Mouse (Mus musculus) intestine, embryonic 14.5 days (tissue): ENCODE measurements around the gene Crcp. TPM values are rescaled to one million over a fixed set of nuclear protein-coding genes. Genes with fewer than 3 reads are reported as not detected.
A peak's percentile ranks its signal among the peaks of the same experiment; 100 is the strongest.

Experiments
- ATAC-seq: fragments of 200-750 bp; cut with Nextera tagmentation; replicated peaks from 2 replicates; pipeline ENCODE4 v1.8.0; 2017; ENCODE audit warnings: low read depth, moderate number of reproducible peaks, moderate TSS enrichment, moderate library complexity; ENCODE audit not compliant: low FRiP score, low TSS enrichment
- DNase-seq: peaks from one replicate; pipeline ENCODE4 v3.0.0-alpha.2; 2018; ENCODE audit warnings: low spot score
- H3K27ac ChIP-seq: fragments of 300-500 bp; sonication (generic); 2 replicates; pipeline ENCODE4 v1.5.1; 2014; ENCODE audit warnings: low read depth, mild to moderate bottlenecking, control low read depth
- H3K27me3 ChIP-seq: fragments of 300-500 bp; sonication (generic); replicated peaks from 2 replicates; pipeline ENCODE4 v1.6.1; 2014; ENCODE audit warnings: low read length, control low read depth; ENCODE audit not compliant: control insufficient read depth, insufficient read depth
- H3K36me3 ChIP-seq: fragments of 300-500 bp; sonication (generic); 2 replicates; pipeline ENCODE4 v1.6.1; 2014; ENCODE audit warnings: low read length, control low read depth; ENCODE audit not compliant: control insufficient read depth, insufficient read depth
- H3K4me1 ChIP-seq: fragments of 300-500 bp; sonication (generic); replicated peaks from 2 replicates; pipeline ENCODE4 v1.6.1; 2014; ENCODE audit warnings: low read length, control low read depth, mixed read lengths; ENCODE audit not compliant: control insufficient read depth, insufficient read depth
- H3K4me2 ChIP-seq: fragments of 300-500 bp; sonication (generic); 2 replicates; pipeline ENCODE4 v1.6.1; 2014; ENCODE audit warnings: low read length
- H3K4me3 ChIP-seq: fragments of 300-500 bp; sonication (generic); 2 replicates; pipeline ENCODE4 v1.5.1; 2014; ENCODE audit warnings: low read depth, low read length, control low read depth, mixed read lengths
- H3K9ac ChIP-seq: fragments of 300-500 bp; sonication (generic); 2 replicates; pipeline ENCODE4 v1.6.1; 2014; ENCODE audit warnings: mild to moderate bottlenecking, low read length
- H3K9me3 ChIP-seq: fragments of 300-500 bp; sonication (generic); 2 replicates; pipeline ENCODE4 v1.6.1; 2016; ENCODE audit warnings: low read length, control low read depth; ENCODE audit not compliant: control insufficient read depth
- WGBS: fragments of 180-500 bp; shearing (Covaris S2); extraction: QIAGEN DNeasy Blood & Tissue Kit; methylation state at CpG from one replicate; pipeline ENCODE4 v1.1.7; 2014; 5-methylcytosine and 5-hydroxymethylcytosine counted together
- polyA plus RNA-seq: library from polyadenylated mRNA; unstranded; fragments of >200 nt; fragmentation: Nextera tagmentation; extraction: Ambion mirVana; gene quantifications from 2 replicates; pipeline ENCODE4 v1.2.1, GENCODE M21; 2014

Crcp gene
- polyA plus RNA-seq, 1 experiment from 2014 or later = 19.7 TPM

- WGBS = 57% methylated on average over 5 of the region's 5 CpGs
- peak overlapping the region; percentile 70 for H3K4me2 ChIP-seq
These were observed 27.6 kb upstream of the Crcp start for GRCm38 (mm10) chr5:130001356-130001987.

GRCm38 (mm10) chr5:130002301-130003146, 26.6 kb upstream of the Crcp start, which contains the start of gene Gusb:
Gene Gusb (minus strand): TSS chr5:130003049.
- DNase-seq = peak; percentile 91
- ATAC-seq = peak; percentile 88
- H3K4me3 ChIP-seq = peak within 1 kb of the TSS; percentile 63
- peak within 1 kb of the TSS; percentile 70 for H3K4me2 ChIP-seq
- no peaks in the 10 kb centered on the region for H3K9me3 ChIP-seq
- H3K36me3 ChIP-seq = peaks cover 14% of the 10 kb centered on the region; the same call in 1 of the 2 replicates
- no peaks in the 10 kb centered on the region; the same call in 1 of the 2 replicates for H3K4me1 ChIP-seq
- H3K27ac ChIP-seq = peak within 1 kb of the TSS; percentile 81
- no peaks in the 10 kb centered on the region for H3K27me3 ChIP-seq
- peak within 1 kb of the TSS; percentile 78 for H3K9ac ChIP-seq
- under 1% methylated on average over 39 of the region's 39 CpGs for WGBS

More at GRCm38 (mm10) chr5:130001356-130001987, 27.6 kb upstream of the Crcp start:
- Histone ChIP-seq H3K9me3 (no peaks in the 10 kb centered on the region), H3K27me3 (no peaks in the 10 kb centered on the region), H3K27ac (no peak overlapping the region), H3K4me3 (peak overlapping the region; percentile 63), H3K9ac (peak overlapping the region; percentile 78), H3K4me1 (no peaks in the 10 kb centered on the region; the same call in 1 of the 2 replicates), H3K36me3 (peaks cover 24% of the 10 kb centered on the region; the same call in 1 of the 2 replicates)
- ATAC-seq = no peak
- DNase-seq = no peak

DNA sequence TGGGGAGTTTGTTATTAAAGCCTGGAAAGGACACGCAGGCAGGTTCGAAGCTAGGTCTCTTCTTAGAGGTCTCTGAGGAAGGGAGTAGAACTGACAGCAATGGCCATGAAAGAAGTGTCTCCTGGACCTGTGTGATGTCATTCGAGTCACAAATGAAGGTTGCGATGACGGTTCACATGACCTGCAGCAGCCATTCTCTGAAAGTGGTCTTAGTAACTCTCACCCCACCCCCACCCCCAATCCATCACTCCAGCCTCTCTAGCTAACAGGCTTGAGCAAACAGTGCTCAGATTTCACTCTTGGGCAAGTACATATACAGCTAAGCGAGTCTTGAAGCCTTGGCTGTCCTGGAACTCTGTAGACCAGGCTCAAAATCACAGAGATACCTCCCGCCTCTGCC, 25.9 kb upstream of the Crcp start:
- Histone ChIP-seq H3K9ac (peak overlapping the region; percentile 78), H3K27me3 (no peaks in the 10 kb centered on the region), H3K36me3 (peaks cover 11% of the 10 kb centered on the region; the same call in 1 of the 2 replicates), H3K4me2 (peak overlapping the region; percentile 70), H3K27ac (peak overlapping the region; percentile 81), H3K4me3 (peak overlapping the region; percentile 63), H3K9me3 (no peaks in the 10 kb centered on the region), H3K4me1 (no peaks in the 10 kb centered on the region; the same call in 1 of the 2 replicates)
- 32% methylated on average over 7 of the region's 7 CpGs for WGBS
- no peak for DNase-seq
- ATAC-seq = 0 out of 2 replicates have a peak, but pooled peaks have one; percentile 9

- no peaks in the 10 kb centered on the region; the same call in 1 of the 2 replicates for H3K4me1 ChIP-seq
- DNase-seq (no peak), ATAC-seq (no peak)
- H3K27me3 ChIP-seq = no peaks in the 10 kb centered on the region
- no peak overlapping the region for H3K27ac ChIP-seq
- 91% methylated on average over 1 of the region's 1 CpGs for WGBS
- peaks cover 8% of the 10 kb centered on the region; the same call in 1 of the 2 replicates for H3K9me3 ChIP-seq
- H3K9ac ChIP-seq = no peak overlapping the region
- no peak overlapping the region for H3K4me2 ChIP-seq
- no peak overlapping the region for H3K4me3 ChIP-seq
- peaks cover 6% of the 10 kb centered on the region for H3K36me3 ChIP-seq
These were observed 21.7 kb upstream of the Crcp start for GRCm38 (mm10) chr5:130007344-130007743.

DNA sequence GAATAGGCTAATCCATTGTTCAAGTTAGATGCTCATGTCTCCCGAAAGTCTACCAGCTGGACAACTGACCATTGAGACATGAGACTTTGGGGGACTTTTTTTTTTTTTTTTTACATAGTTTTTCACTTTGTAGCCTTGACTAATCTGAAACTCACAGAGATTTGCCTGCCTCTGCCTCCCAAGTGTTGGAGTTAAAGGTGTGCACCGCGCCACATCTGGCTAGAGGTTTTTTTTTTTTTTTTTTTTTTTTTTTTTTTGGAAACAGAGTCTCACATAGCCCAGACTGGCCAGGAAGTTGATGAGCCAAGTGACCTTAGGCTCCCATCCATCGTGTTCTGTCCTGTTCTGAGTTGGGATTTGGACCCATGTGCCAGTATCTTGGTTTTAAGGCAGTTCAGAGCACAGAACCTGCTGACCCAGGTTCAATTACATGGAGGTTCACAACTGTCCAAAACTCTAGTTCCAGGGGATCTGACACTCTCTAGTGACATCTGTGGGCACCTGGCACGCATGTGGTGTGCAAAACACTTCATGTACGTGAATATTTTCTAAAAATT, 21.0 kb upstream of the Crcp start:
- 81% methylated on average over 6 of the region's 6 CpGs for WGBS
- no peaks in the 10 kb centered on the region for H3K27me3 ChIP-seq
- no peaks in the 10 kb centered on the region; the same call in 1 of the 2 replicates for H3K4me1 ChIP-seq
- H3K9ac ChIP-seq = no peak overlapping the region
- no peak overlapping the region for H3K27ac ChIP-seq
- ATAC-seq (no peak), DNase-seq (no peak)
- H3K9me3 ChIP-seq = peaks cover 8% of the 10 kb centered on the region; the same call in 1 of the 2 replicates
- no peak overlapping the region for H3K4me3 ChIP-seq
- peaks cover 9% of the 10 kb centered on the region for H3K36me3 ChIP-seq
- H3K4me2 ChIP-seq = no peak overlapping the region

DNA sequence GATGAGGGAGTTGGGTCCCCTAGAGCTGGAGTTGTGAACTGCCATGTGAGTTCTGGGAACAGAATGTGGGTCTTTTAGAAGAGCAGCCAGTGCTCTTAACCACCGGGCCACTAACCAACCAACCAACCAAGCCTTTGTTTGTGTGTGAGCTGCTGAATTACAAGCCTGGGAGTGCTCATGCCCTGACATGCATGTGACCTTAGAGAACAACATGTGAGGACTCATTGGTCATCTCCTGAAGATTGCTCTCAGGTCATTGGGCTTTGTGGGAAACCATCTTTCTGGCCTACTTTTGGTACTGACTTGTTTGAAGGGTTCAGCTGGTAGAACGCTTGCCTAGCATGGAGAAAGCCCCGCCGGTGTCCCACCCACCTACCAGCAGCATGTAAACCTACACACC, 19.3 kb upstream of the Crcp start:
- DNase-seq = no peak
- no peak overlapping the region for H3K4me2 ChIP-seq
- 95% methylated on average over 4 of the region's 4 CpGs for WGBS
- H3K9ac ChIP-seq = no peak overlapping the region
- no peak for ATAC-seq
- H3K36me3 ChIP-seq = peaks cover 10% of the 10 kb centered on the region
- H3K27me3 ChIP-seq = no peaks in the 10 kb centered on the region
- no peak overlapping the region for H3K27ac ChIP-seq
- no peaks in the 10 kb centered on the region for H3K4me1 ChIP-seq
- no peak overlapping the region for H3K4me3 ChIP-seq
- peaks cover 8% of the 10 kb centered on the region; the same call in 1 of the 2 replicates for H3K9me3 ChIP-seq

GRCm38 (mm10) chr5:130010961-130011360, 18.1 kb upstream of the Crcp start:
- ATAC-seq (no peak), DNase-seq (no peak)
- Histone ChIP-seq H3K27me3 (no peaks in the 10 kb centered on the region), H3K36me3 (peaks cover 12% of the 10 kb centered on the region), H3K4me2 (no peak overlapping the region), H3K4me1 (no peaks in the 10 kb centered on the region), H3K9me3 (peaks cover 8% of the 10 kb centered on the region; the same call in 1 of the 2 replicates), H3K4me3 (no peak overlapping the region), H3K9ac (no peak overlapping the region), H3K27ac (no peak overlapping the region)
- WGBS = 98% methylated on average over 5 of the region's 5 CpGs

- H3K36me3 ChIP-seq = peaks cover 14% of the 10 kb centered on the region
- 94% methylated on average over 3 of the region's 3 CpGs for WGBS
- H3K9me3 ChIP-seq = peaks cover 8% of the 10 kb centered on the region; the same call in 1 of the 2 replicates
These were observed 14.0 kb upstream of the Crcp start for GRCm38 (mm10) chr5:130015104-130015503.

More at GRCm38 (mm10) chr5:130015104-130015503, 14.0 kb upstream of the Crcp start:
- Histone ChIP-seq H3K4me2 (no peak overlapping the region), H3K9ac (no peak overlapping the region), H3K27me3 (no peaks in the 10 kb centered on the region), H3K27ac (no peak overlapping the region), H3K4me3 (no peak overlapping the region), H3K4me1 (no peaks in the 10 kb centered on the region)
- ATAC-seq (no peak), DNase-seq (no peak)
